Mouse (Mus musculus): ENCODE measurements around the gene Qtrt1.
A peak's percentile ranks its signal among the peaks of the same experiment; 100 is the strongest.

GRCm38 (mm10) chr9:21409592-21410317 is 1.9 kb upstream of the Qtrt1 start:
- TF ChIP-seq EP300 (IDR thresholded peaks at IDR 0.05), result no peak
- peak; percentile 84 for TF ChIP-seq CTCF (IDR thresholded peaks at IDR 0.05)
